Mouse (Mus musculus): ENCODE measurements around the gene Vps16. TPM values are rescaled to one million over a fixed set of nuclear protein-coding genes. Genes with fewer than 3 reads are reported as not detected.

Vps16 gene
- 112 and 122 TPM in 2 replicates for polyA plus RNA-seq (2016; fragmentation: Nextera tagmentation; extraction: Ambion mirVana)

DNA sequence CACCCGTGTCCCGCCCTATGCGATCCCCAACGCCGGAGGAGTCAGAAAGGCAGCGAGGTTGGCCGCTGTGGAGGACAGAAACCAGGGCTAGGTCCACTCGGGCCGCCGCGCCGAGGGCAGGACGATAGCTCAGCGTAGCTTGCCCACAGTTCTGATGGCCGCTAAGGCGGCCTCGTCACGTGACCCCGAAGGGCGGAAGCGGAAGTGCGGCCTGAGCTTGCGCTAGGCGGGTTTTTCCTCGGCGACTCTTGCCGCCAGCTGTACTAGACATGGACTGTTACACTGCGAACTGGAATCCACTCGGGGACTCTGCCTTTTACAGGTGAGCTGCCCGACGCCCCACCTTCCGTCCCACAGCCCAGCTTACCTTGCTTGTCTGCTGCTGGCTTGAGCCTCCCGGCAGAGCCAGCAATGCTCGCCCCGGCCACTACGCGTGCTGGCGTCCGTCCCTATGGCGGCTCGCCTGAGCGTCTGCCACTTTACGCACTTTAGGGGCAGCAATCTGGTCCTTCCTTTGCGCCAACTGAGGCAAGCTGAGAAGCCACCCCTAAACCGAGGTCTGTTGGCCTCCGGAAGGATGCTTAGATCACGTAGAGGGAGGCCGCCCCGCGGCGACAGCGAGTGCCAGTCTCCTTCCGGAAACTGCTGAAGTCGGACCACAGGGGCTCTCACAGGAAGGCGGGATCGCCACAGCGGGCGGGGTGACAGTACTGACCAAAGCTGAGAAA lies at the start of gene Vps16, which contains the start of gene Pced1a:
TSS of gene Vps16 (plus strand) at position 214 of the 728 bp plus-strand sequence.
TSS of gene Pced1a (minus strand) at position 576 of the 728 bp plus-strand sequence.
- WGBS = under 1% methylated on average over 58 of the region's 58 CpGs
- Histone ChIP-seq H3K27ac (replicated peaks) (peak within 1 kb of the TSS; percentile 96), H3K36me3 (replicated peaks) (peaks cover 47% of the 10 kb centered on the region), H3K9me3 (no peaks in the 10 kb centered on the region), H3K4me1 (peaks cover 30% of the 10 kb centered on the region), H3K4me3 (peak within 1 kb of the TSS; percentile 78), H3K27me3 (replicated peaks; ENCODE audit: low read depth, poor library complexity, severe bottlenecking) (no peaks in the 10 kb centered on the region)
- peak; percentile 94 for DNase-seq (ENCODE audit: low spot score)

GRCm38 (mm10) chr2:130374951-130375350 lies 49.2 kb upstream of the Vps16 start:
- WGBS = 85% methylated on average over 4 of the region's 4 CpGs
- Histone ChIP-seq H3K27ac (replicated peaks) (no peak overlapping the region), H3K4me3 (no peak overlapping the region), H3K36me3 (replicated peaks) (no peaks in the 10 kb centered on the region), H3K9me3 (no peaks in the 10 kb centered on the region), H3K4me1 (peaks cover 3% of the 10 kb centered on the region; the same call in 1 of the 2 replicates), H3K27me3 (replicated peaks; ENCODE audit: low read depth, poor library complexity, severe bottlenecking) (0 out of 2 replicates have a peak, but pooled peaks cover 10% of the 10 kb centered on the region)
- DNase-seq (ENCODE audit: low spot score) = no peak

DNA sequence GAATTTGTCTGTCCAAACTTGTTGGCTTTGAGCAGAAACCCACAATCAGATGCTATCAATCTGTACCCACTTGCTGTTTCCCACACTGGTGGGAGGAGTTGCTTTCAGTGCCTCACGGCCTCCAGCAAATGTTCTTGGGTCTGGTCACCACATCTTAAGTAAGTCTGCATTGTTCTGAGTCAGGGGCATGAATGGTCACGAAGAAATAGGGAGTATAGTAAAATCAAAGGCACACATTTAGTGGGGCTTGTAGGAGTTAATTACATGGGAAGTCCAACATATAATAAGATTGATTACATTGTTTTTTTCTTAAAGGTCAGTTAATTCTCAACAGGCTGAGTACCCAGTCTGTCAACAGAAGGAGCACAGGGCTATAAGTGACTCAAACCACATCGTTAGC lies 40.9 kb upstream of the Vps16 start:
- Histone ChIP-seq H3K4me3 (no peak overlapping the region), H3K36me3 (replicated peaks) (no peaks in the 10 kb centered on the region), H3K27ac (replicated peaks) (no peak overlapping the region), H3K4me1 (0 out of 2 replicates have a peak, but pooled peaks cover 3% of the 10 kb centered on the region), H3K27me3 (replicated peaks; ENCODE audit: low read depth, poor library complexity, severe bottlenecking) (no peaks in the 10 kb centered on the region), H3K9me3 (0 out of 2 replicates have a peak, but pooled peaks cover 2% of the 10 kb centered on the region)
- 58% methylated on average over 3 of the region's 3 CpGs for WGBS
- DNase-seq (ENCODE audit: low spot score) = no peak

- no peaks in the 10 kb centered on the region for H3K27me3 ChIP-seq (replicated peaks; ENCODE audit: low read depth, poor library complexity, severe bottlenecking)
- H3K4me1 ChIP-seq = 0 out of 2 replicates have a peak, but pooled peaks cover 3% of the 10 kb centered on the region
- no peaks in the 10 kb centered on the region for H3K36me3 ChIP-seq (replicated peaks)
- WGBS = 81% methylated on average over 6 of the region's 6 CpGs
- no peak overlapping the region for H3K27ac ChIP-seq (replicated peaks)
- no peak for DNase-seq (ENCODE audit: low spot score)
- 0 out of 2 replicates have a peak, but pooled peaks cover 2% of the 10 kb centered on the region for H3K9me3 ChIP-seq
- no peak overlapping the region for H3K4me3 ChIP-seq
Measured at GRCm38 (mm10) chr2:130383895-130384294, 40.2 kb upstream of the Vps16 start.

DNA sequence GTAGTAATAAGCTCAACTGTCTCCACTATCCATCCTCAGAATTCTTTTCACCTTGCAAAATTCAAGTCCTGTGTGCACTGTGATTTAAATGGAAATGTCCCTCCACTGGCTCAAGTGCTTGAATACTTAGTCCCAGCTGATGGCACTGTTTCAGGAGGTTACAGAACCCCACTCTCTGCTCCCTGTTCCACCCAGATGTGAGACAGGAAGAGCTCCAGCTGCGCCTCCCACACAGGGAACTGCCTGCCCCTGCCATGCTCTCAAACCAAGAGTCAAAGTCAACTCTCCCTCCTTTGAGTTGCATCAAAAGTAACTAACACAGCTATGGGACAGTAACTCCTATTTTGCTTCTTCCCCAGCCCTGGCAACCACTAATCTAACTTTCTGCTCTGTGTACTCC lies 37.9 kb upstream of the Vps16 start:
- H3K27ac ChIP-seq (replicated peaks) = no peak overlapping the region
- 0 out of 2 replicates have a peak, but pooled peaks cover 3% of the 10 kb centered on the region for H3K4me1 ChIP-seq
- 58% methylated on average over 1 of the region's 1 CpGs for WGBS
- H3K9me3 ChIP-seq = 0 out of 2 replicates have a peak, but pooled peaks cover 2% of the 10 kb centered on the region
- no peak for DNase-seq (ENCODE audit: low spot score)
- H3K36me3 ChIP-seq (replicated peaks) = peaks cover 11% of the 10 kb centered on the region
- no peak overlapping the region for H3K4me3 ChIP-seq
- no peaks in the 10 kb centered on the region for H3K27me3 ChIP-seq (replicated peaks; ENCODE audit: low read depth, poor library complexity, severe bottlenecking)

DNA sequence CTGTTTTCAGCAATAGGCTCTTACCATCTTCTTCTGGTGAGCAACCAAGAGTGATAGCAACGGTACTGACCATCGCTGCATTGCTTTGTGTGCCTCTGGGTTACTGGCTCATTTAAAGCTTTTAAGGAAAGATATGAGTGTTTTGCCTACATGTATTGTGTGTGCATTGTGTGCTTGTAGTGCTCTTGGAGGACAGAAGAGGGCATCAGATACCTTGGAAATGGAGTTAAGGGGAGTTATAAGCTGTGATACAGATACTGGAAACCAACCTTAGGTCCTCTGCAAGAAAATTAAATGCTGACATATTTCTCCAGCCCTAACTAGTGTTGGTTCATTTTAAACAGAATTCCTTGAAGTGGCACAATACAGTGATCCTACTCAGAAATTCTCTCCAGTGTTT lies 35.3 kb upstream of the Vps16 start:
- no peak for DNase-seq (ENCODE audit: low spot score)
- WGBS = 74% methylated on average over 2 of the region's 2 CpGs
- Histone ChIP-seq H3K36me3 (replicated peaks) (peaks cover 33% of the 10 kb centered on the region), H3K4me1 (no peaks in the 10 kb centered on the region), H3K4me3 (no peak overlapping the region), H3K9me3 (0 out of 2 replicates have a peak, but pooled peaks cover 2% of the 10 kb centered on the region), H3K27me3 (replicated peaks; ENCODE audit: low read depth, poor library complexity, severe bottlenecking) (no peaks in the 10 kb centered on the region), H3K27ac (replicated peaks) (no peak overlapping the region)

- Histone ChIP-seq H3K27me3 (replicated peaks; ENCODE audit: low read depth, poor library complexity, severe bottlenecking) (no peaks in the 10 kb centered on the region), H3K36me3 (replicated peaks) (peaks cover 56% of the 10 kb centered on the region), H3K4me3 (no peak overlapping the region), H3K4me1 (peaks cover 3% of the 10 kb centered on the region), H3K27ac (replicated peaks) (no peak overlapping the region), H3K9me3 (no peaks in the 10 kb centered on the region)
- WGBS = 83% methylated on average over 11 of the region's 11 CpGs
- DNase-seq (ENCODE audit: low spot score) = no peak
Measured at GRCm38 (mm10) chr2:130390993-130391625, 33.0 kb upstream of the Vps16 start.

DNA sequence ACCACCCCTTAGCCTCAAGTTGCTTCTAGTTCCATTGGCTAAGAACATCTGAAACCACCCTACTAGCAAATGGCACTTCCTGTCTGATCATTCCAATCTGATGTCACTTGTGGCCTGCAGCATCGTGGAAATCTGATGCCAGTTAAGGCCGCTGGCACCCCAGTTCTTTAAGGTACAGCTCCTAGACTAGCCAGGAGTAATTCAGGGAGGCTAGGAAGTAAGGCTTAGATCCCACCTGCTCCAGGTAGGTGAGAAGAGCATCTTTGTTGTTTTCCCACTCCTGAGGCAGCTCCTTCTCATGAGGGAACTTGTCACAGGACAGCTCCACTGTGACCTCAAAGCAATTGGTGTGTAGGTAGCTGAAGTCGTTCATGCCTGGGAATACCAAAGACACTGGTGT lies 31.3 kb upstream of the Vps16 start:
- WGBS = 87% methylated on average over 3 of the region's 3 CpGs

GRCm38 (mm10) chr2:130395696-130396095 lies 28.4 kb upstream of the Vps16 start:
- Histone ChIP-seq H3K4me1 (peaks cover 28% of the 10 kb centered on the region), H3K9me3 (no peaks in the 10 kb centered on the region), H3K4me3 (no peak overlapping the region), H3K27me3 (replicated peaks; ENCODE audit: low read depth, poor library complexity, severe bottlenecking) (peaks cover 22% of the 10 kb centered on the region), H3K36me3 (replicated peaks) (peaks cover 52% of the 10 kb centered on the region), H3K27ac (replicated peaks) (no peak overlapping the region)
- DNase-seq (ENCODE audit: low spot score) = no peak
- 95% methylated on average over 11 of the region's 11 CpGs for WGBS

More for the DNA sequence above, 31.3 kb upstream of the Vps16 start:
- no peak for DNase-seq (ENCODE audit: low spot score)
- H3K4me1 ChIP-seq = peaks cover 20% of the 10 kb centered on the region
- H3K36me3 ChIP-seq (replicated peaks) = peaks cover 58% of the 10 kb centered on the region
- H3K27me3 ChIP-seq (replicated peaks; ENCODE audit: low read depth, poor library complexity, severe bottlenecking) = peaks cover 1% of the 10 kb centered on the region; the same call in 1 of the 2 replicates
- H3K9me3 ChIP-seq = no peaks in the 10 kb centered on the region
- H3K27ac ChIP-seq (replicated peaks) = no peak overlapping the region
- no peak overlapping the region for H3K4me3 ChIP-seq

- H3K4me1 ChIP-seq = peaks cover 36% of the 10 kb centered on the region
- peaks cover 38% of the 10 kb centered on the region for H3K36me3 ChIP-seq (replicated peaks)
- H3K9me3 ChIP-seq = no peaks in the 10 kb centered on the region
- peak; percentile 92 for DNase-seq (ENCODE audit: low spot score)
- peaks cover 22% of the 10 kb centered on the region for H3K27me3 ChIP-seq (replicated peaks; ENCODE audit: low read depth, poor library complexity, severe bottlenecking)
- peak within 1 kb of the TSS; percentile 69 for H3K4me3 ChIP-seq
- H3K27ac ChIP-seq (replicated peaks) = peak within 1 kb of the TSS; percentile 89
- under 1% methylated on average over 50 of the region's 53 CpGs for WGBS
Measured at GRCm38 (mm10) chr2:130397186-130397985, 26.8 kb upstream of the Vps16 start, which contains the start of gene Cpxm1. Gene Cpxm1 (minus strand): TSS chr2:130397574.

DNA sequence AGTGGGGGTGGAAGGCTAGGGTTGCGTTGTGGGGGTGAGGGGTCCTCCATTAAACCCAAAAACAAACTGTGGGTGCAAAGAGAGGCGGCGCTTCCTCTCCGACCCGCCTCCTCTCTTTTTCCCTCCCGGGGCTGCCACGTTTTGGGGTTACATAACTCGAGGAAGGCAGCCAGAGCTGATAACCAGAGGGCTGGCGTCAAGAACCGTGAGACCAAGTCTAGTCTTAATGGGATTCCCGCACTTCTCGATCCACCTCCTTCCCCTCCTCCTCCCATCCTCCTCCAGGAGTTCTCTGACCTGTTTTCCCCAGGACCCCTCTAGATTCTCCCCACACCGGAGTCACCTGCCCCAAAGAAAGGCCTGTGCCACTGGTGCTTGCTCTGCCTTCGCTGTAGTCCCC lies 26.0 kb upstream of the Vps16 start:
- Histone ChIP-seq H3K27me3 (replicated peaks; ENCODE audit: low read depth, poor library complexity, severe bottlenecking) (peaks cover 22% of the 10 kb centered on the region), H3K36me3 (replicated peaks) (peaks cover 31% of the 10 kb centered on the region), H3K4me1 (peaks cover 36% of the 10 kb centered on the region), H3K4me3 (peak overlapping the region; percentile 69), H3K9me3 (no peaks in the 10 kb centered on the region), H3K27ac (replicated peaks) (peak overlapping the region; percentile 89)
- 12% methylated on average over 14 of the region's 14 CpGs for WGBS
- DNase-seq (ENCODE audit: low spot score) = no peak

DNA sequence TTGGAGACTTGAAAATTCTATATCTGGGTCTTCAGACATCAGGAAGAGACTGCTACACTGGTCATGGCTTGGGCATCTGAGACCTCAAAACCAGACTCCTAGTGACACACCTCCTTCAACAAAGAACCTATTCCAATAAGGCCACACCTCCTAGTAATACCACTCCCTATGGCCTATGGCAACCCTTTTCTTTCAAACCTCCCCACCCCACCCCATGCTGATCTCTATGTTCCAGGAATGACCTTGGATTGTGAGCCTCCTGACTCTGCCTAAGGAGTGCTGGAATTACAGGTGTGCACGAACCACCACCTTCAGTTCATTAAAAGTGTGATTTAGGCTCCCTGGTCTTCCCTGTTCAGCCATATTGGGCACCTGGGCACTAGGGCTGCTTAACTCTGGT lies 24.1 kb upstream of the Vps16 start:
- H3K36me3 ChIP-seq (replicated peaks) = peaks cover 12% of the 10 kb centered on the region
- H3K4me3 ChIP-seq = no peak overlapping the region
- H3K27me3 ChIP-seq (replicated peaks; ENCODE audit: low read depth, poor library complexity, severe bottlenecking) = peaks cover 28% of the 10 kb centered on the region
- no peak overlapping the region for H3K27ac ChIP-seq (replicated peaks)
- WGBS = 92% methylated on average over 1 of the region's 1 CpGs
- H3K4me1 ChIP-seq = peaks cover 36% of the 10 kb centered on the region
- no peaks in the 10 kb centered on the region for H3K9me3 ChIP-seq
- no peak for DNase-seq (ENCODE audit: low spot score)
